Mouse (Mus musculus) midbrain, embryonic 11.5 days (tissue): ENCODE data around the gene Lrtm1. TPM values are rescaled to one million over a fixed set of nuclear protein-coding genes. Genes with fewer than 3 reads are reported as not detected.

Experiments
- ATAC-seq: fragments of 200-750 bp; cut with Nextera tagmentation; 2 replicates; pipeline ENCODE4 v1.8.0; 2017; ENCODE audit warnings: moderate TSS enrichment, moderate library complexity; ENCODE audit not compliant: low FRiP score
- DNase-seq: peaks from one replicate; pipeline ENCODE4 v3.0.0; 2015; ENCODE audit warnings: low spot score; ENCODE audit errors: missing footprints
- H3K27ac ChIP-seq: fragments of 300-500 bp; sonication (generic); 2 replicates; pipeline ENCODE4 v1.5.1; 2014; ENCODE audit warnings: low read depth, low read length
- H3K27me3 ChIP-seq: fragments of 300-500 bp; sonication (generic); 2 replicates; pipeline ENCODE4 v1.6.1; 2014; ENCODE audit warnings: mild to moderate bottlenecking, low read length, moderate library complexity, mixed read lengths; ENCODE audit not compliant: control insufficient read depth, insufficient read depth
- H3K36me3 ChIP-seq: fragments of 300-500 bp; sonication (generic); 2 replicates; pipeline ENCODE4 v1.6.1; 2014; ENCODE audit warnings: mild to moderate bottlenecking, low read length, moderate library complexity, mixed read lengths; ENCODE audit not compliant: control insufficient read depth, insufficient read depth
- H3K4me1 ChIP-seq: fragments of 300-500 bp; sonication (generic); 2 replicates; pipeline ENCODE4 v1.6.1; 2014; ENCODE audit warnings: low read length; ENCODE audit not compliant: control insufficient read depth, insufficient read depth
- H3K4me2 ChIP-seq: fragments of 300-500 bp; sonication (generic); 2 replicates; pipeline ENCODE4 v1.6.1; 2014; ENCODE audit warnings: mild to moderate bottlenecking, moderate library complexity
- H3K4me3 ChIP-seq: fragments of 300-500 bp; sonication (generic); 2 replicates; pipeline ENCODE4 v1.5.1; 2014; ENCODE audit warnings: low read depth, low read length
- H3K9ac ChIP-seq: fragments of 300-500 bp; sonication (generic); 2 replicates; pipeline ENCODE4 v1.6.1; 2014; ENCODE audit warnings: low read length
- H3K9me3 ChIP-seq: fragments of 300-500 bp; sonication (generic); 2 replicates; pipeline ENCODE4 v1.6.1; 2016; ENCODE audit warnings: low read length; ENCODE audit not compliant: control insufficient read depth
- WGBS: fragments of 180-500 bp; shearing (Covaris S2); extraction: QIAGEN DNeasy Blood & Tissue Kit; methylation state at CpG from one replicate; pipeline ENCODE4 v1.1.7; 2014; 5-methylcytosine and 5-hydroxymethylcytosine counted together
- polyA plus RNA-seq: library from polyadenylated mRNA; unstranded; fragments of >200 nt; fragmentation: Nextera tagmentation; extraction: Ambion mirVana; gene quantifications from 2 replicates; pipeline ENCODE4 v1.2.1, GENCODE M21; 2014

Lrtm1 gene
- polyA plus RNA-seq, 1 experiment from 2014 or later, result 6.2 TPM

- H3K4me1 ChIP-seq, result peaks cover 11% of the 10 kb centered on the region
- WGBS, result 71% methylated on average over 6 of the region's 6 CpGs
- no peak overlapping the region for H3K9ac ChIP-seq
- H3K4me2 ChIP-seq, result no peak overlapping the region
- H3K9me3 ChIP-seq, result no peaks in the 10 kb centered on the region
- no peak overlapping the region for H3K4me3 ChIP-seq
- H3K27me3 ChIP-seq, result no peaks in the 10 kb centered on the region
- no peak for DNase-seq
- no peak overlapping the region for H3K27ac ChIP-seq
- no peak for ATAC-seq
- no peaks in the 10 kb centered on the region for H3K36me3 ChIP-seq
Measured at GRCm38 (mm10) chr14:29028391-29029106, 10.5 kb downstream of the Lrtm1 start.

DNA sequence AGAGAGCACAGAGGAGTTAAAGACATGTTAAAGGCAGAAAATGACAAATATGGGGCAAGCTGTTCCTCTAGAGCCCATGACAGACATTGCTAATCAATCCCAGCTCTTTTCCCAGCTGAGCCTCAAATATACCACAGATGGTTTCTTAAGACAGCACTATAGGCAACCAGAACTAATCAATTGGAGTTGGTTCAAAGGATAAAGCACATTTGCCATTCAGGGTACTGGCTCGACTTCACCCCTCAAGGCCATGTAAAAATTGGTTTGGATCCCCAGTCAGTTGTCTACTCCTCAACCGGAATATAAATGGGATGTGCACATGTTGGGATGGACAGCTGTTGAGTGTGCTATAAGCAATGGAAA is 11.1 kb downstream of the Lrtm1 start:
- H3K36me3 ChIP-seq, result no peaks in the 10 kb centered on the region
- 40% methylated on average over 2 of the region's 2 CpGs for WGBS
- peaks cover 11% of the 10 kb centered on the region for H3K4me1 ChIP-seq
- no peak overlapping the region for H3K9ac ChIP-seq
- no peaks in the 10 kb centered on the region for H3K9me3 ChIP-seq
- no peak overlapping the region for H3K4me3 ChIP-seq
- H3K27me3 ChIP-seq, result no peaks in the 10 kb centered on the region
- peak; percentile 90 for DNase-seq
- H3K4me2 ChIP-seq, result no peak overlapping the region
- ATAC-seq, result peak; percentile 50
- no peak overlapping the region for H3K27ac ChIP-seq

GRCm38 (mm10) chr14:29029896-29030420 is 11.9 kb downstream of the Lrtm1 start:
- 89% methylated on average over 11 of the region's 11 CpGs for WGBS
- DNase-seq, result no peak
- Histone ChIP-seq H3K27ac (no peak overlapping the region), H3K9me3 (no peaks in the 10 kb centered on the region), H3K4me2 (no peak overlapping the region), H3K36me3 (no peaks in the 10 kb centered on the region), H3K9ac (no peak overlapping the region), H3K27me3 (no peaks in the 10 kb centered on the region), H3K4me1 (peaks cover 11% of the 10 kb centered on the region), H3K4me3 (no peak overlapping the region)
- no peak for ATAC-seq

- Histone ChIP-seq H3K36me3 (no peaks in the 10 kb centered on the region), H3K4me3 (no peak overlapping the region), H3K4me1 (peaks cover 11% of the 10 kb centered on the region), H3K9ac (no peak overlapping the region), H3K27ac (no peak overlapping the region), H3K4me2 (no peak overlapping the region), H3K27me3 (no peaks in the 10 kb centered on the region), H3K9me3 (no peaks in the 10 kb centered on the region)
- DNase-seq (no peak), ATAC-seq (no peak)
- WGBS, result 83% methylated on average over 9 of the region's 9 CpGs
Measured at GRCm38 (mm10) chr14:29030519-29030918, 12.5 kb downstream of the Lrtm1 start.

- H3K9me3 ChIP-seq, result no peaks in the 10 kb centered on the region
- no peak overlapping the region for H3K4me2 ChIP-seq
- no peaks in the 10 kb centered on the region for H3K36me3 ChIP-seq
- no peak overlapping the region for H3K27ac ChIP-seq
- 89% methylated on average over 1 of the region's 1 CpGs for WGBS
- ATAC-seq, result no peak
- no peak overlapping the region for H3K4me3 ChIP-seq
- H3K27me3 ChIP-seq, result no peaks in the 10 kb centered on the region
- DNase-seq, result no peak
- no peak overlapping the region for H3K9ac ChIP-seq
- peaks cover 11% of the 10 kb centered on the region for H3K4me1 ChIP-seq
Measured at GRCm38 (mm10) chr14:29031858-29032395, 13.9 kb downstream of the Lrtm1 start.

DNA sequence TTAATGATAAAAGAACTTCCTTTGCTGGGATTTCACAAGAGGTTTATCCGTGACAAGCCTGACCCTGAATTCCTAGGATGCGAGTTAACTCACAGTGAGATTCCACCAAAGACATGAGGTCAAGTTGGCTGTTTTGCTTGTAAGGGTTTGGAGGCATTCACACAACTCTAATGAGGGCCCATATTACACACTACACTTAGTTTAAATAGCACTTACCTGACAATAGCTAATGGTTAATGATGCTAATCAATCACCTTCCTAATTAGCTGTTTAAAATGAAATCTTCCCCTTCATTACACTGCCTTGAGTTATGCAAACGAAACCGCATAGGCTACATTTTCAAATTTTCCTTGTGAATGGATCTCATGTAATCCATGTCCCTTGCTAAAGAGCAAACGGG is 20.2 kb downstream of the Lrtm1 start:
- DNase-seq, result no peak
- no peak overlapping the region for H3K27ac ChIP-seq
- WGBS, result 80% methylated on average over 5 of the region's 5 CpGs
- no peak overlapping the region for H3K9ac ChIP-seq
- no peak for ATAC-seq
- H3K27me3 ChIP-seq, result no peaks in the 10 kb centered on the region
- no peak overlapping the region for H3K4me2 ChIP-seq
- H3K4me1 ChIP-seq, result peaks cover 3% of the 10 kb centered on the region; the same call in 1 of the 2 replicates
- no peaks in the 10 kb centered on the region for H3K9me3 ChIP-seq
- no peaks in the 10 kb centered on the region for H3K36me3 ChIP-seq
- no peak overlapping the region for H3K4me3 ChIP-seq

DNA sequence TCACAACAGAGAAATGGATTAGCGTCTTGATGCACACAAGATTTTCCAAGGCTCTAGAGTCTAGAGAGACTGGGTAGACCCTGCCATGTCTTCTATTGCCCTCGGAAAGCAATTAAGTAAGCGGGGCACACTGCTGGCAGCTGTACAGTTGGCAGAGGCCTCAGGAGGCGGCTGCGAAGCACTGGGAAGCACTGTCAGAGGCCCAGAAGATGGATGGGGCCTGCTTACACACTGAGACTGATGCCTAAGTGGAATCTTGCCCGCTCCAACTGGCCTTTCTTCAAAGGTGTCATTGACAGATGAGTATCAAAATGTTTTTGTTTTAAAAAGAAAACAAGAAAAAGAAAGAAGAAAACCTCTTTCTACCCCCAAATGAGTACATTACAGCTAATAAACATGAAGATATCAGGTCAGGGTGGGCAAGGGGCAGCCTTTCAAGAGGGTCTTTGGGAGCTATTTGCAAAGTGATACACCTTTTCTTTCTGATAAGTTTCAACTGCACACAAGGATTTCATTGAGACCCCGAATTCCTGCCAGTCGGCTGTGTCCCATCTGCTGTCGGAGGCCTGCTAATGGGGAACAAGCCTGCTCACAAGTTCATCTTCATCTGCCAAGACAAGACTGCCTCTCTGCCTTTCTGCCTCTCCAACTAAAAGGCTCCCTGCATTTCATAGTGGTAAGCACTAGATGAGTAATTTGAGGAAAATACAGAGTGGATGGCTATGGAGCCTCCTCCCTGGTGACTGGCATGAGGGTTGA is 22.8 kb downstream of the Lrtm1 start:
- ATAC-seq (no peak), DNase-seq (no peak)
- Histone ChIP-seq H3K4me2 (no peak overlapping the region), H3K4me3 (no peak overlapping the region), H3K27ac (no peak overlapping the region), H3K27me3 (no peaks in the 10 kb centered on the region), H3K9me3 (no peaks in the 10 kb centered on the region), H3K36me3 (no peaks in the 10 kb centered on the region), H3K4me1 (peaks cover 3% of the 10 kb centered on the region; the same call in 1 of the 2 replicates), H3K9ac (no peak overlapping the region)
- WGBS, result 90% methylated on average over 9 of the region's 9 CpGs

DNA sequence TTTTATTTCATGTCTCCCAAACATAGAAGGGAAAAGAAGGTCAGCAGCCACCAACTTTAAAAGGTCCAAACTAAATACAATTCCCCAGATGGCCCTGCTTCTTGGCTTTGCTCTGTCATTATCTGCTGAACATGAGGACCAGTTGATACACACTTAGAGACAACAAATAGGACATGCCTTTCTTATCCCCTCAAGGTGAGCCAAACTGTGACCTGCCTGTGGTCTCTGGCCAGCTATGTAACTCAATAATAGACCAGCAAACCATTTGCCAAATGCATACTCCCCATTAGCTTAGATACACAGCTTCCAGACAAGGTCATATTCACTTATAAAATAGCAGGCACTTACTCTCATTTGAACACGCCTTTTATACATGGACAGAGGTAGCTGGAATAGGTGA is 23.5 kb downstream of the Lrtm1 start:
- Histone ChIP-seq H3K4me3 (no peak overlapping the region), H3K9ac (no peak overlapping the region), H3K4me1 (peaks cover 3% of the 10 kb centered on the region; the same call in 1 of the 2 replicates), H3K27ac (no peak overlapping the region), H3K4me2 (no peak overlapping the region), H3K36me3 (no peaks in the 10 kb centered on the region), H3K9me3 (no peaks in the 10 kb centered on the region), H3K27me3 (no peaks in the 10 kb centered on the region)
- ATAC-seq, result no peak
- 91% methylated on average over 1 of the region's 1 CpGs for WGBS
- DNase-seq, result no peak

DNA sequence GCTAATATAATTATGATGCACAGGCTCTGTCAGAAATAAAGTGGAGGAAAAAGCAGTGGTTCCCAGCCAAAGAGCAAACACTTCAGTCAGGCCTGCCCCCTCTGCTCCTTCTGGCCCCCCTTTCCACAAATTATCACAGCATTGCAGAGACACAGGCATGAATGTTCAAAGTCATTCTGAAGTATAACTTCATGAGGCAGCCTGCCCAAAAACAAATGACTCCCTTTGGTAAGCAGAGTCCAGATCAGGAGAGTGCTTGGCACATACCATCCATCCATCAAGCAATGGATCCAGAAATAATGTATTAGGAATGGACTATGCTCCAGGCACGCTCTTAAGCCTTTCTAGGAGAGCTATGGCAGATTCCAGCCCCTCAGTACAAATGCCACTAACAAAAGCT is 24.3 kb downstream of the Lrtm1 start:
- no peak overlapping the region for H3K27ac ChIP-seq
- H3K36me3 ChIP-seq, result no peaks in the 10 kb centered on the region
- peaks cover 3% of the 10 kb centered on the region; the same call in 1 of the 2 replicates for H3K4me1 ChIP-seq
- WGBS, result 83% methylated on average over 1 of the region's 1 CpGs
- DNase-seq, result no peak
- H3K4me2 ChIP-seq, result no peak overlapping the region
- no peaks in the 10 kb centered on the region for H3K27me3 ChIP-seq
- no peak overlapping the region for H3K9ac ChIP-seq
- no peaks in the 10 kb centered on the region for H3K9me3 ChIP-seq
- no peak for ATAC-seq
- H3K4me3 ChIP-seq, result no peak overlapping the region
